ENCODE assay signal across 21 mouse cellular contexts in genomic region chr9:23700567-23700966, GRCm38 (mm10).
DNase-seq lines count a peak whose midpoint lies in the region; ATAC-seq and TF ChIP-seq lines count a peak whose summit lies in the region.
"Had no signal": no experiment of that assay in that cellular context is flagged by ENCODE, and none has a peak within 500 bp of the region (broad histone marks: within the 10 kb centered on the region; RNA-seq: fewer than 3 reads in every experiment).

No protein-coding gene starts in this region.

- H3K4me2 ChIP-seq in lung, embryonic 15.5 days = no peak overlapping the region
- no peak overlapping the region for H3K4me2 ChIP-seq in lung, postnatal 0 days (replicated peaks; ENCODE audit: low read depth, low read length)
- H3K4me2 ChIP-seq: embryonic facial prominence, embryonic 13.5 days; embryonic facial prominence, embryonic 15.5 days; forebrain, embryonic 12.5 days had no signal

- no peak for DNase-seq in lung, adult 2 months
- peak; percentile 78 for DNase-seq in lung, postnatal 0 days (ENCODE audit: low spot score)
- no peak for DNase-seq in lung, postnatal 4 days
- DNase-seq: adrenal gland, adult 2 months; adrenal gland, postnatal 10 days; adrenal gland, postnatal 25 days; cerebellum, adult 11 months; cerebellum, adult 18-20 months; cerebellum, adult 8-10 months; cerebellum, adult 9-11 months; cerebellum, postnatal 14 days; cerebellum, postnatal 36 days; embryo, embryonic 11 days had no signal

- no peak overlapping the region for H3K9ac ChIP-seq in lung, embryonic 15.5 days
- no peak overlapping the region for H3K9ac ChIP-seq in lung, postnatal 0 days (replicated peaks; ENCODE audit: low read depth)
- H3K9ac ChIP-seq: embryonic facial prominence, embryonic 13.5 days; embryonic facial prominence, embryonic 15.5 days; forebrain, embryonic 12.5 days had no signal

- peak overlapping the region; percentile 47; the same call in 1 of the 2 replicates for H3K27ac ChIP-seq in lung, embryonic 15.5 days
- H3K27ac ChIP-seq in lung, postnatal 0 days (ENCODE audit: low read length) = no peak overlapping the region
- H3K27ac ChIP-seq: embryonic facial prominence, embryonic 13.5 days; embryonic facial prominence, embryonic 15.5 days; forebrain, embryonic 10.5 days; forebrain, embryonic 12.5 days had no signal

- no peak for TF ChIP-seq POLR2A in lung, adult 2 months (IDR thresholded peaks at IDR 0.05; ENCODE audit: borderline replicate concordance, extremely low read depth, low read depth, low read length)

- H3K4me1 ChIP-seq in lung, embryonic 15.5 days = 0 out of 2 replicates have a peak, but pooled peaks cover 3% of the 10 kb centered on the region
- no peaks in the 10 kb centered on the region; the same call in 1 of the 2 replicates for H3K4me1 ChIP-seq in lung, adult 2 months (ENCODE audit: control insufficient read depth, insufficient read depth, low read length)
- H3K4me1 ChIP-seq in lung, postnatal 0 days (ENCODE audit: insufficient read depth, low read depth, low read length) = no peaks in the 10 kb centered on the region
- H3K4me1 ChIP-seq: embryonic facial prominence, embryonic 13.5 days; embryonic facial prominence, embryonic 15.5 days; forebrain, embryonic 10.5 days; forebrain, embryonic 12.5 days had no signal

- no peaks in the 10 kb centered on the region for H3K36me3 ChIP-seq in lung, embryonic 15.5 days
- no peaks in the 10 kb centered on the region for H3K36me3 ChIP-seq in lung, postnatal 0 days (ENCODE audit: insufficient read depth, low read length)
- H3K36me3 ChIP-seq: embryonic facial prominence, embryonic 13.5 days; embryonic facial prominence, embryonic 15.5 days; forebrain, embryonic 10.5 days; forebrain, embryonic 12.5 days had no signal

- WGBS in lung, embryonic 15.5 days = 63% methylated on average over 1 of the region's 1 CpGs
- 65% methylated on average over 1 of the region's 1 CpGs for WGBS in lung, adult 2 months
- WGBS in lung, postnatal 0 days = 43% methylated on average over 1 of the region's 1 CpGs

- H3K4me3 ChIP-seq in lung, embryonic 15.5 days = no peak overlapping the region
- no peak overlapping the region for H3K4me3 ChIP-seq in lung, adult 2 months (replicated peaks; ENCODE audit: extremely low read depth, low read depth, low read length)
- no peak overlapping the region for H3K4me3 ChIP-seq in lung, postnatal 0 days (ENCODE audit: low read depth, low read length)
- H3K4me3 ChIP-seq: embryonic facial prominence, embryonic 13.5 days; embryonic facial prominence, embryonic 15.5 days; erythroblast, embryonic 14.5 days; forebrain, embryonic 10.5 days; forebrain, embryonic 12.5 days had no signal

- H3K27me3 ChIP-seq in lung, embryonic 15.5 days = no peaks in the 10 kb centered on the region
- no peaks in the 10 kb centered on the region for H3K27me3 ChIP-seq in lung, postnatal 0 days (replicated peaks; ENCODE audit: insufficient read depth, low read length)
- H3K27me3 ChIP-seq: embryonic facial prominence, embryonic 13.5 days; embryonic facial prominence, embryonic 15.5 days; forebrain, embryonic 12.5 days had no signal

- TF ChIP-seq EP300 in lung, postnatal 0 days (IDR thresholded peaks at IDR 0.05) = no peak

- no peaks in the 10 kb centered on the region for H3K9me3 ChIP-seq in lung, embryonic 15.5 days
- H3K9me3 ChIP-seq in lung, postnatal 0 days (ENCODE audit: low read length) = no peaks in the 10 kb centered on the region
- H3K9me3 ChIP-seq: embryonic facial prominence, embryonic 13.5 days; embryonic facial prominence, embryonic 15.5 days; forebrain, embryonic 10.5 days; forebrain, embryonic 12.5 days had no signal

- peak; percentile 59; the same call in 1 of the 2 replicates for ATAC-seq in lung, embryonic 15.5 days (ENCODE audit: borderline replicate concordance, extremely low read depth, low FRiP score, low TSS enrichment)
- peak; percentile 78 for ATAC-seq in lung, postnatal 0 days
- ATAC-seq: forebrain, embryonic 14.5 days; forebrain, embryonic 16.5 days had no signal

- no peak for TF ChIP-seq CTCF in lung, adult 2 months (IDR thresholded peaks at IDR 0.05; ENCODE audit: insufficient read depth, low read length)
- TF ChIP-seq CTCF in lung, postnatal 0 days (IDR thresholded peaks at IDR 0.05) = no peak
